Mouse (Mus musculus): Measurements from ENCODE around the gene Hmga2. TPM values are rescaled to one million over a fixed set of nuclear protein-coding genes. Genes with fewer than 3 reads are reported as not detected.

The Hmga2 gene
- polyA plus RNA-seq, 1 experiment, result 3.2 TPM

- H3K4me1 ChIP-seq (ENCODE audit: control insufficient read depth, insufficient read depth, low read length), result no peaks in the 10 kb centered on the region
- H3K4me3 ChIP-seq (replicated peaks; ENCODE audit: control insufficient read depth, low read depth, low read length), result no peak overlapping the region
- WGBS, result 1% methylated on average over 16 of the region's 16 CpGs
- TF ChIP-seq CTCF (IDR thresholded peaks at IDR 0.05; ENCODE audit: control insufficient read depth, insufficient read depth, low read length) (no peak), POLR2A (IDR thresholded peaks at IDR 0.05; ENCODE audit: borderline replicate concordance, control insufficient read depth, low read depth, low read length) (no peak)
- no peak overlapping the region for H3K27ac ChIP-seq (ENCODE audit: control insufficient read depth, insufficient read depth, low read depth, low read length, poor library complexity)
These were observed 1.9 kb upstream of the Hmga2 start for GRCm38 (mm10) chr10:120478164-120478563.

- Histone ChIP-seq H3K4me1 (ENCODE audit: control insufficient read depth, insufficient read depth, low read length) (no peaks in the 10 kb centered on the region), H3K4me3 (replicated peaks; ENCODE audit: control insufficient read depth, low read depth, low read length) (no peak overlapping the region), H3K27ac (ENCODE audit: control insufficient read depth, insufficient read depth, low read depth, low read length, poor library complexity) (no peak overlapping the region)
- WGBS, result under 1% methylated on average over 21 of the region's 21 CpGs
- TF ChIP-seq POLR2A (IDR thresholded peaks at IDR 0.05; ENCODE audit: borderline replicate concordance, control insufficient read depth, low read depth, low read length), result no peak
- TF ChIP-seq CTCF (IDR thresholded peaks at IDR 0.05; ENCODE audit: control insufficient read depth, insufficient read depth, low read length), result no peak
These were observed 1.2 kb upstream of the Hmga2 start for GRCm38 (mm10) chr10:120477501-120477900.

- Histone ChIP-seq H3K4me3 (replicated peaks; ENCODE audit: control insufficient read depth, low read depth, low read length) (peak overlapping the region; percentile 1), H3K27ac (ENCODE audit: control insufficient read depth, insufficient read depth, low read depth, low read length, poor library complexity) (no peak overlapping the region), H3K4me1 (ENCODE audit: control insufficient read depth, insufficient read depth, low read length) (no peaks in the 10 kb centered on the region)
- no peak for TF ChIP-seq POLR2A (IDR thresholded peaks at IDR 0.05; ENCODE audit: borderline replicate concordance, control insufficient read depth, low read depth, low read length)
- TF ChIP-seq CTCF (IDR thresholded peaks at IDR 0.05; ENCODE audit: control insufficient read depth, insufficient read depth, low read length), result no peak
- under 1% methylated on average over 51 of the region's 52 CpGs for WGBS
These were observed 457 bp upstream of the Hmga2 start for GRCm38 (mm10) chr10:120476516-120477336.

- WGBS, result under 1% methylated on average over 45 of the region's 45 CpGs
- TF ChIP-seq POLR2A (IDR thresholded peaks at IDR 0.05; ENCODE audit: borderline replicate concordance, control insufficient read depth, low read depth, low read length), result no peak
- TF ChIP-seq CTCF (IDR thresholded peaks at IDR 0.05; ENCODE audit: control insufficient read depth, insufficient read depth, low read length), result no peak
- Histone ChIP-seq H3K27ac (ENCODE audit: control insufficient read depth, insufficient read depth, low read depth, low read length, poor library complexity) (no peak overlapping the region), H3K4me1 (ENCODE audit: control insufficient read depth, insufficient read depth, low read length) (no peaks in the 10 kb centered on the region), H3K4me3 (replicated peaks; ENCODE audit: control insufficient read depth, low read depth, low read length) (no peak overlapping the region)
These were observed 1.2 kb downstream of the Hmga2 start for GRCm38 (mm10) chr10:120475041-120475541.

GRCm38 (mm10) chr10:120474301-120474700 is 2.0 kb downstream of the Hmga2 start:
- Histone ChIP-seq H3K4me1 (ENCODE audit: control insufficient read depth, insufficient read depth, low read length) (no peaks in the 10 kb centered on the region), H3K4me3 (replicated peaks; ENCODE audit: control insufficient read depth, low read depth, low read length) (no peak overlapping the region), H3K27ac (ENCODE audit: control insufficient read depth, insufficient read depth, low read depth, low read length, poor library complexity) (no peak overlapping the region)
- WGBS, result 1% methylated on average over 20 of the region's 20 CpGs
- TF ChIP-seq CTCF (IDR thresholded peaks at IDR 0.05; ENCODE audit: control insufficient read depth, insufficient read depth, low read length) (no peak), POLR2A (IDR thresholded peaks at IDR 0.05; ENCODE audit: borderline replicate concordance, control insufficient read depth, low read depth, low read length) (no peak)

- H3K4me3 ChIP-seq (replicated peaks; ENCODE audit: control insufficient read depth, low read depth, low read length), result no peak overlapping the region
- no peak overlapping the region for H3K27ac ChIP-seq (ENCODE audit: control insufficient read depth, insufficient read depth, low read depth, low read length, poor library complexity)
- WGBS, result 28% methylated on average over 4 of the region's 4 CpGs
- no peak for TF ChIP-seq CTCF (IDR thresholded peaks at IDR 0.05; ENCODE audit: control insufficient read depth, insufficient read depth, low read length)
- H3K4me1 ChIP-seq (ENCODE audit: control insufficient read depth, insufficient read depth, low read length), result no peaks in the 10 kb centered on the region
These were observed 3.1 kb downstream of the Hmga2 start for GRCm38 (mm10) chr10:120473218-120473617.

- H3K4me3 ChIP-seq (replicated peaks; ENCODE audit: control insufficient read depth, low read depth, low read length), result no peak overlapping the region
- H3K4me1 ChIP-seq (ENCODE audit: control insufficient read depth, insufficient read depth, low read length), result no peaks in the 10 kb centered on the region
- WGBS, result 71% methylated on average over 2 of the region's 2 CpGs
- no peak for TF ChIP-seq POLR2A (IDR thresholded peaks at IDR 0.05; ENCODE audit: borderline replicate concordance, control insufficient read depth, low read depth, low read length)
- H3K27ac ChIP-seq (ENCODE audit: control insufficient read depth, insufficient read depth, low read depth, low read length, poor library complexity), result no peak overlapping the region
These were observed 3.7 kb downstream of the Hmga2 start for GRCm38 (mm10) chr10:120472606-120473005.

GRCm38 (mm10) chr10:120465121-120465520 is 11.1 kb downstream of the Hmga2 start:
- no peak overlapping the region for H3K27ac ChIP-seq (ENCODE audit: control insufficient read depth, insufficient read depth, low read depth, low read length, poor library complexity)
- 69% methylated on average over 5 of the region's 5 CpGs for WGBS
- H3K4me3 ChIP-seq (replicated peaks; ENCODE audit: control insufficient read depth, low read depth, low read length), result no peak overlapping the region
- no peak for TF ChIP-seq CTCF (IDR thresholded peaks at IDR 0.05; ENCODE audit: control insufficient read depth, insufficient read depth, low read length)
- H3K4me1 ChIP-seq (ENCODE audit: control insufficient read depth, insufficient read depth, low read length), result no peaks in the 10 kb centered on the region

GRCm38 (mm10) chr10:120461769-120462168 is 14.5 kb downstream of the Hmga2 start:
- no peaks in the 10 kb centered on the region; the same call in none of the 2 replicates for H3K4me1 ChIP-seq (ENCODE audit: control insufficient read depth, insufficient read depth, low read length)
- TF ChIP-seq POLR2A (IDR thresholded peaks at IDR 0.05; ENCODE audit: borderline replicate concordance, control insufficient read depth, low read depth, low read length) (no peak), CTCF (IDR thresholded peaks at IDR 0.05; ENCODE audit: control insufficient read depth, insufficient read depth, low read length) (no peak)
- no peak overlapping the region for H3K27ac ChIP-seq (ENCODE audit: control insufficient read depth, insufficient read depth, low read depth, low read length, poor library complexity)

More at GRCm38 (mm10) chr10:120461769-120462168, 14.5 kb downstream of the Hmga2 start:
- no peak overlapping the region for H3K4me3 ChIP-seq (replicated peaks; ENCODE audit: control insufficient read depth, low read depth, low read length)
- WGBS, result 4% methylated on average over 5 of the region's 5 CpGs

All from bone marrow, adult 2 months (tissue).